Mouse (Mus musculus): Measurements from ENCODE around the gene Itpkb. TPM values are rescaled to one million over a fixed set of nuclear protein-coding genes. Genes with fewer than 3 reads are reported as not detected.

Gene Itpkb
- polyA plus RNA-seq (2017; shearing (Covaris generic)): 73.1 TPM

DNA sequence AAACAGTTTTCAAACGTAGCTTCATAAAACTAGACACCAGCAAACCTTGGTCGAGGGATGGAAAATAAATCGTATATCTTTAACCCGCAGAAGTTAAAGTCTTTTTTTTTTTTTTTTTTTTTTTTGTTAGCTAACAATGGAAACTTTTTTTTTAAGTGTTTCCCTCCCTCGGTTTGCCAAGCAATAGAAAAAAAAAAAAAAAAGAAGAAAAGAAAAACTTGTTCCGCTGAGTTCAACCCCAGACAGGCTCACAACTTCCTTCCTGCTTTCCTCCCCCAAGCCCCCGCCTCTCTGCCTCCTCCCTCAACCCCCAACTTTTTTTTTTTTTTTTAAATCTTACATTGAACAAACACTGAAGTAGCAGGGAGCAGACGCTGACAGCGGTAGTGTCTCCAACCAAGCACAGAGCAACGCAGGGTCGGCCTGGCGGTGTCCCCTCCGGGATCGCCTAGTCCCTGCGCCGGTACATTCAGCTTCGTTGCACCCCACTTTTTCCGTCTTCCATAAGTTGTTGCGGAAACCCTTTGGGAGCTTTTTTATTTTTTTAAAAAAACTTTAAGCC is at the start of gene Itpkb:
Gene Itpkb (plus strand): TSS at position 341 of the 562 bp plus-strand sequence.

Other genes with a start within 250 kb of the Itpkb start
- gene Coq8a, start 130.9 kb upstream of the Itpkb start, polyA plus RNA-seq (2017; shearing (Covaris generic)): 50.3 TPM
- gene Psen2, start 67.0 kb upstream of the Itpkb start, polyA plus RNA-seq (2017; shearing (Covaris generic)): 117 TPM
- not detected for gene Stum, start 153.0 kb downstream of the Itpkb start, polyA plus RNA-seq (2017; shearing (Covaris generic))
- gene Parp1, start 238.4 kb downstream of the Itpkb start, polyA plus RNA-seq (2017; shearing (Covaris generic)): 82.8 TPM

Data from CD4-positive, CD25-positive, alpha-beta regulatory T cell (primary cell).